Mouse (Mus musculus) heart, embryonic 16.5 days (tissue): ENCODE data around the gene Abl2. TPM values are rescaled to one million over a fixed set of nuclear protein-coding genes. Genes with fewer than 3 reads are reported as not detected.

Experiments
- ATAC-seq: fragments of 200-750 bp; cut with Nextera tagmentation; replicated peaks from 2 replicates; pipeline ENCODE4 v1.8.0; 2017; ENCODE audit warnings: moderate number of reproducible peaks; ENCODE audit not compliant: insufficient read depth, low FRiP score; ENCODE audit errors: extremely low read depth
- H3K27ac ChIP-seq: fragments of 300-500 bp; sonication (generic); 2 replicates; pipeline ENCODE4 v1.5.1; 2014; ENCODE audit warnings: mild to moderate bottlenecking, low read length, control low read depth, moderate library complexity
- H3K27me3 ChIP-seq: fragments of 300-500 bp; sonication (generic); 2 replicates; pipeline ENCODE4 v1.6.1; 2014; ENCODE audit warnings: low read length, mixed read lengths; ENCODE audit not compliant: control insufficient read depth, insufficient read depth
- H3K36me3 ChIP-seq: fragments of 300-500 bp; sonication (generic); 2 replicates; pipeline ENCODE4 v1.6.1; 2014; ENCODE audit not compliant: control insufficient read depth, insufficient read depth
- H3K4me1 ChIP-seq: fragments of 300-500 bp; sonication (generic); 2 replicates; pipeline ENCODE4 v1.6.1; 2014; ENCODE audit warnings: low read length, mixed read lengths; ENCODE audit not compliant: control insufficient read depth, insufficient read depth
- H3K4me2 ChIP-seq: fragments of 300-500 bp; sonication (generic); 2 replicates; pipeline ENCODE4 v1.6.1; 2014; ENCODE audit warnings: low read depth, mild to moderate bottlenecking, control low read depth, low read length
- H3K4me3 ChIP-seq: fragments of 300-500 bp; sonication (generic); 2 replicates; pipeline ENCODE4 v1.5.1; 2014; ENCODE audit warnings: mild to moderate bottlenecking, control low read depth, low read length
- H3K9ac ChIP-seq: fragments of 300-500 bp; sonication (generic); 2 replicates; pipeline ENCODE4 v1.6.1; 2014; ENCODE audit warnings: low read length, control low read depth
- H3K9me3 ChIP-seq: fragments of 300-500 bp; sonication (generic); replicated peaks from 2 replicates; pipeline ENCODE4 v1.6.1; 2016; ENCODE audit warnings: low read length; ENCODE audit not compliant: control insufficient read depth
- WGBS: fragments of 180-500 bp; shearing (Covaris S2); extraction: QIAGEN DNeasy Blood & Tissue Kit; methylation state at CpG from one replicate; pipeline ENCODE4 v1.1.7; 2014; 5-methylcytosine and 5-hydroxymethylcytosine counted together
- polyA plus RNA-seq: library from polyadenylated mRNA; unstranded; fragments of >200 nt; fragmentation: Nextera tagmentation; extraction: Ambion mirVana; gene quantifications from 2 replicates; pipeline ENCODE4 v1.2.1, GENCODE M21; 2015

Abl2 gene
- polyA plus RNA-seq, 1 experiment from 2014 or later: 2.7 TPM

GRCm38 (mm10) chr1:156569615-156570014, 11.0 kb downstream of the Abl2 start:
- no peak overlapping the region for H3K27ac ChIP-seq
- no peak overlapping the region for H3K4me2 ChIP-seq
- H3K36me3 ChIP-seq: no peaks in the 10 kb centered on the region; the same call in 1 of the 2 replicates
- H3K4me1 ChIP-seq: peaks cover 5% of the 10 kb centered on the region; the same call in 1 of the 2 replicates
- H3K4me3 ChIP-seq: no peak overlapping the region
- WGBS: 74% methylated on average over 4 of the region's 4 CpGs
- no peak overlapping the region for H3K9ac ChIP-seq
- H3K27me3 ChIP-seq: no peaks in the 10 kb centered on the region
- no peaks in the 10 kb centered on the region for H3K9me3 ChIP-seq
- no peak for ATAC-seq

- Histone ChIP-seq H3K9me3 (no peaks in the 10 kb centered on the region), H3K36me3 (no peaks in the 10 kb centered on the region), H3K4me2 (no peak overlapping the region), H3K4me3 (no peak overlapping the region), H3K27ac (no peak overlapping the region), H3K4me1 (0 out of 2 replicates have a peak, but pooled peaks cover 5% of the 10 kb centered on the region), H3K27me3 (no peaks in the 10 kb centered on the region), H3K9ac (no peak overlapping the region)
- whole genome bisulfite sequencing: 77% methylated on average over 4 of the region's 4 CpGs
- ATAC-seq: no peak
These were observed 14.4 kb downstream of the Abl2 start for GRCm38 (mm10) chr1:156572952-156573351.

GRCm38 (mm10) chr1:156581149-156581548, 22.6 kb downstream of the Abl2 start:
- no peak for ATAC-seq
- no peaks in the 10 kb centered on the region for H3K36me3 ChIP-seq
- 61% methylated on average over 11 of the region's 11 CpGs for WGBS
- no peak overlapping the region for H3K9ac ChIP-seq
- no peak overlapping the region for H3K27ac ChIP-seq
- H3K9me3 ChIP-seq: no peaks in the 10 kb centered on the region
- H3K4me1 ChIP-seq: peaks cover 9% of the 10 kb centered on the region; the same call in 1 of the 2 replicates
- H3K27me3 ChIP-seq: no peaks in the 10 kb centered on the region
- no peak overlapping the region for H3K4me3 ChIP-seq
- peak overlapping the region; percentile 34 for H3K4me2 ChIP-seq

- WGBS: 45% methylated on average over 1 of the region's 1 CpGs
- Histone ChIP-seq H3K4me1 (peaks cover 7% of the 10 kb centered on the region; the same call in 1 of the 2 replicates), H3K27ac (no peak overlapping the region), H3K9me3 (no peaks in the 10 kb centered on the region), H3K36me3 (no peaks in the 10 kb centered on the region), H3K4me2 (no peak overlapping the region), H3K27me3 (no peaks in the 10 kb centered on the region), H3K9ac (no peak overlapping the region), H3K4me3 (no peak overlapping the region)
- ATAC-seq: no peak
These were observed 25.6 kb downstream of the Abl2 start for GRCm38 (mm10) chr1:156584175-156584574.

DNA sequence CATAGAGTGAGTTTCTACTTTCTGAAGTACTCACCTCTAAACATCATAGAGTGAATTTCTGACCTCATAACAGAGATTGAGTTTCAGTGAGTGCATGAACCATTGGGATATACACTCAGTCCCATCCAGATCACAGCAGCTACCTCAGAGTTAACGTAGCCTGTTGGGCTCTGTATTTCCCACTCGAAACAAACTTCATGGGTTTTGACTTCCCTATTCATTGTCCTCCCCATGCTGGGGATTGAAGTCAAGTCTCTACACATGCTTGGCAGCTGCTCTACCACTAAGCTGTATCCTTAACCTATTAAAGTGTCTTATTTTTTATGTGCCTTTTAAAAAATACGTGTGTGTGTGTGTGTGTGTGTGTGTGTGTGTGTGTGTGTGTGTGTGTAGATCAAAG, 26.9 kb downstream of the Abl2 start:
- Histone ChIP-seq H3K4me3 (no peak overlapping the region), H3K9me3 (no peaks in the 10 kb centered on the region), H3K36me3 (no peaks in the 10 kb centered on the region), H3K4me2 (no peak overlapping the region), H3K27me3 (no peaks in the 10 kb centered on the region), H3K4me1 (peaks cover 9% of the 10 kb centered on the region; the same call in 1 of the 2 replicates), H3K27ac (no peak overlapping the region), H3K9ac (no peak overlapping the region)
- 74% methylated on average over 3 of the region's 3 CpGs for WGBS
- no peak for ATAC-seq

DNA sequence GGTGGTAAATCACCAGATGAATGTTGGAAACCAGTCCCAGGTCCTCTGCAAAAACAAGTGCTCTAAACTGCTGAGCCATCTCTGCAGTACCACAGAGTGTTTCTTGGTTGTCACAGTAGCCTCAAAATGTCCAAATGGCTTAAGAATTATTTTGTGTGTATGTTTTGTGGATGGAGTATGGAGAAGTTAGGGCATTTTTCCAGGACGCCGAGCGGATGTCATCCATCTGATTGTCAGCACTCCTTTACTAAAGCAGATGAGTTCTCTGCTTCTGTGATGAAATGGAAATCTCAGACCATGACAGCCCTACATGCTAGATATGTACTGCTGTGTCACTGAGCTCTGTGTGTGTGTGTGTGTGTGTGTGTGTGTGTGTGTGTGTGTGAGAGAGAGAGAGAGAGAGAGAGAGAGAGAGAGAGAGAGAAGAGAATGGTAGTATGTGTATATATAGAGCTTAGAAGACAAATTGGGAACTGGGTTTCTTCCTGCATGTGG, 31.3 kb downstream of the Abl2 start:
- 74% methylated on average over 3 of the region's 3 CpGs for WGBS
- H3K36me3 ChIP-seq: no peaks in the 10 kb centered on the region

DNA sequence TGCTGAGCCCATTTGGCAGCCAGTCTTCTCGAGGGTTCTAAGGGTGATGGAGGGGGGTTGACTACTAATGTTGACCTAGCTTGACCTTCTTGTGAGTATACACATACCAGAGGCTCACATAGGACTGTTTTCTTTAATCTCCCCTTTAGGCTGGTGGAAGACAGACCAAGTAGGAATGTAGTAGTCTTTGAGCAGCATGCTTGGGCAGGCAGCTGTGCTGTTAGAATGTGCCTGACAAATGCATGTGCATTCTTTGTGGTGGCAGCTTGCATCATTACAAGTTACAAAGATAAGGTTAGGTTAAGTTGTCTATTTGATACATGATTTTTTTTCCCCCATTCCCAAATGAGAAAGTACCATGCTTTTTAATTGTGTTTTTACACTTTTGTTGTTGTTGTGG, 31.8 kb downstream of the Abl2 start:
- no peaks in the 10 kb centered on the region for H3K9me3 ChIP-seq
- H3K4me3 ChIP-seq: no peak overlapping the region
- no peak overlapping the region for H3K4me2 ChIP-seq
- no peaks in the 10 kb centered on the region for H3K27me3 ChIP-seq
- no peak for ATAC-seq
- no peak overlapping the region for H3K9ac ChIP-seq
- no peak overlapping the region for H3K27ac ChIP-seq
- 32% methylated on average over 1 of the region's 1 CpGs for WGBS
- H3K36me3 ChIP-seq: no peaks in the 10 kb centered on the region
- 0 out of 2 replicates have a peak, but pooled peaks cover 5% of the 10 kb centered on the region for H3K4me1 ChIP-seq

More for the DNA sequence above, 31.3 kb downstream of the Abl2 start:
- no peak for ATAC-seq
- Histone ChIP-seq H3K27me3 (no peaks in the 10 kb centered on the region), H3K4me1 (0 out of 2 replicates have a peak, but pooled peaks cover 5% of the 10 kb centered on the region), H3K9me3 (no peaks in the 10 kb centered on the region), H3K27ac (no peak overlapping the region), H3K4me2 (no peak overlapping the region), H3K9ac (no peak overlapping the region), H3K4me3 (no peak overlapping the region)

DNA sequence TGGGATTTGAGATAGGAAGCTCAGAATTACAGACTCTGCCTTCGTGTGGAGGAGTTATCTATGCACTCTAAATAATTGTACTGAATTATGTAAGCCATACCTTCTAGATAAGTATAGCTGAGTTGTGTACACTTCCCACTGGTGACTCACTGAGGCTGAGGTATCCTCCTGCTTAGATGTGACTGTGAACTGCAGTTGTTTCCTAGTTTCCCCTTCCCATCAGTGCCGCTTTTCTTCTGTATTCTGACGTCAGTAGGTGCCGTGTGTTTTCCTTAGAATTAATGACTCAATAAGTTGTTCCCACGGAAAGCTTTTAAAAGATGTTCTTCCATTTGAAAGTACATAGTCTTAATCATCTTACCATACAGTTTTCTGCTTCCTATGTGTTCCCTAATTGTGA, 34.7 kb downstream of the Abl2 start:
- Histone ChIP-seq H3K27me3 (no peaks in the 10 kb centered on the region), H3K4me1 (0 out of 2 replicates have a peak, but pooled peaks cover 5% of the 10 kb centered on the region), H3K9ac (no peak overlapping the region), H3K36me3 (no peaks in the 10 kb centered on the region), H3K4me2 (no peak overlapping the region), H3K9me3 (no peaks in the 10 kb centered on the region), H3K27ac (no peak overlapping the region), H3K4me3 (no peak overlapping the region)
- WGBS: 69% methylated on average over 5 of the region's 5 CpGs
- ATAC-seq: no peak

DNA sequence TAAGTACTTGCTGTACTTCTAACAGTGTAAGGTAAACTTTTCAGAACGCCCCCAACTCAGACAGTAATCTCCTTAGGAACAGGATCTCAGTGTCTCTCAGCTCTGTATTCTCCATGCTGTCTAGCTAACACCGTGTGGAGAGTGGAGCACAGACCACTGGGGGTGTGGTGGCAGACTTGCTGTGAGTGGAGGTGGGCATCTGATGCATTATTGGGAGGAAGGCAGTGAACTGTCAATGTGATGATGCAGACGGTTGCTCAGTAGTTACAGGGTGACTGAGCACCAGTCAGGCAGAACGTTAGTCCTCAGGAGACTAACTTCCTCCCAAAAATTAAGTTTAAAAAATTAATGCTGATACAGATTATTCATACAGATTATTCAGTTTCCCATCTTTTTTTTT, 38.5 kb downstream of the Abl2 start:
- Histone ChIP-seq H3K36me3 (no peaks in the 10 kb centered on the region), H3K4me1 (no peaks in the 10 kb centered on the region), H3K9me3 (peaks cover 2% of the 10 kb centered on the region; the same call in 1 of the 2 replicates), H3K9ac (no peak overlapping the region), H3K27me3 (no peaks in the 10 kb centered on the region), H3K4me2 (no peak overlapping the region), H3K27ac (no peak overlapping the region), H3K4me3 (no peak overlapping the region)
- ATAC-seq: no peak
- 90% methylated on average over 4 of the region's 4 CpGs for WGBS
